Mouse (Mus musculus) small intestine, adult 2 months (tissue): ENCODE measurements around the gene Hoxb5.

Experiments
- CTCF ChIP-seq: fragments of 200-500 bp; IDR thresholded peaks from 2 replicates; pipeline ENCODE4 v1.5.1; 2012; ENCODE audit warnings: low read depth, mild to moderate bottlenecking, control low read depth, inconsistent platforms, low read length, moderate library complexity, mixed read lengths; ENCODE audit not compliant: insufficient replicate concordance, insufficient read length; ENCODE audit errors: extremely low read depth
- POLR2A ChIP-seq: fragments of 200-500 bp; IDR thresholded peaks from 2 replicates; pipeline ENCODE4 v1.6.1; 2012; ENCODE audit warnings: low read depth, mild to moderate bottlenecking, control low read depth, inconsistent platforms, low read length, moderate library complexity

DNA sequence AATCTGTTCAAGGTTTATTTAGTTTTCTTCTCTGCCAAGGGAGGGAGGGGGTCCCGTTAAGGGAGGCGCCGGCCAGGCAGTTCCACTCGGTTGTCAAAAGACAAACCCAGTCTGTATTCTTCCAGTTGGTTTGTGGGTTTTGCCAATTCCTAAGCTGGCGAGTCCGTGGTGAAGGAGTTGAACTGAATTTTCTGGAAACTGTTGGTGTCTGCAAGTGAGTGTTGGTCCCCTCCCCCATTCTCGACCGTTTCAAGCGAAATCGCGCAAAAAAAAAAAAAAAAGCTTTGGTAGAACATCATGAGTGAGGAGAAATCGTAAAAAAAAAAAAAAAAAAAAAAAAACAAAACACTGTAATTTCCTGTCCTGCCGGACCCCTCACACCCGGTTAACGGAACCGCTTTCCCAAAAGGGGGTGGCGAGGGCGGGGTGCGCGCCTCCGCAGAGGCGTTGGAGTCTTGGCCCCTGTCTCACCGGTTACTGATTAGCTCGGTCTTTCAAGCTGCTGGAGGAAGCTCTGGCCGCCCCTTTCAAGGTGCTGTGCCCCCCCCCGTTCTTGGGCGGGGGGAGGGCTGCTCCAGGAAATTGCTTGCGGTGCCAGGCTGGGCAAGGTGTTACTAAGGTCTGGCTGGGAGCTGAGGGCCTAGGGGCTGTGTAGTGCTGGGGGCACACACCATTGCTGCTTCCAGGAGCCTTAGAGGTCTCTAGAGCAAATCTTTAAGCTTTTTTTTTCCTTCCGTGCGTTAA is 7.9 kb upstream of the Hoxb5 start:
- no peak for TF ChIP-seq CTCF
- no peak for TF ChIP-seq POLR2A
